Mouse (Mus musculus): ENCODE results near the gene Gm20696.

- no peak for TF ChIP-seq CTCF (IDR thresholded peaks at IDR 0.05; ENCODE audit: low read depth)
- TF ChIP-seq EP300 (IDR thresholded peaks at IDR 0.05; ENCODE audit: low read depth): no peak
These were observed 307.4 kb downstream of the Gm20696 start for GRCm38 (mm10) chr6:99359036-99359698.

All from liver, embryonic 14.5 days (tissue).